Mouse (Mus musculus) spleen, postnatal 4 days (tissue): Measurements from ENCODE around the gene Zc3h12c.
"Not testable (repeated sequence)": the region's sequence is repeated elsewhere in the genome, so short reads cannot be mapped to it uniquely, and the experiment has no call there.

Source experiments
- DNase-seq, 2 experiments: peaks; one replicate each; pipeline ENCODE4 v3.0.0; 2022; ENCODE audit warnings: low spot score in 2 of 2

The Zc3h12c gene

GRCm38 (mm10) chr9:52102060-52102844 lies 66.1 kb downstream of the Zc3h12c start:
- DNase-seq = no peak

GRCm38 (mm10) chr9:52100426-52100825 lies 67.9 kb downstream of the Zc3h12c start:
- no peak for DNase-seq

- DNase-seq = peak; percentile 72 to 90
Measured at GRCm38 (mm10) chr9:52098600-52098999, 69.8 kb downstream of the Zc3h12c start.

GRCm38 (mm10) chr9:52097386-52097785 lies 71.0 kb downstream of the Zc3h12c start:
- no peak for DNase-seq

- DNase-seq = no peak
Measured at GRCm38 (mm10) chr9:52095666-52096065, 72.7 kb downstream of the Zc3h12c start.

- DNase-seq = no peak
Measured at GRCm38 (mm10) chr9:52094471-52094980, 73.8 kb downstream of the Zc3h12c start.

GRCm38 (mm10) chr9:52094016-52094415 lies 74.4 kb downstream of the Zc3h12c start:
- DNase-seq = no peak

- DNase-seq = no peak
Measured at GRCm38 (mm10) chr9:52093108-52093507, 75.3 kb downstream of the Zc3h12c start.

- no peak for DNase-seq
Measured at GRCm38 (mm10) chr9:52092311-52092710, 76.1 kb downstream of the Zc3h12c start.

- DNase-seq = no peak
Measured at GRCm38 (mm10) chr9:52091752-52092151, 76.6 kb downstream of the Zc3h12c start.

- DNase-seq = no peak
Measured at GRCm38 (mm10) chr9:52082414-52082813, 86.0 kb downstream of the Zc3h12c start.

GRCm38 (mm10) chr9:52081979-52082378 lies 86.4 kb downstream of the Zc3h12c start:
- no peak for DNase-seq

GRCm38 (mm10) chr9:52077692-52078091 lies 90.7 kb downstream of the Zc3h12c start:
- DNase-seq = no peak

- DNase-seq = no peak
Measured at GRCm38 (mm10) chr9:52076089-52076488, 92.3 kb downstream of the Zc3h12c start.

- DNase-seq = no peak
Measured at GRCm38 (mm10) chr9:52072202-52072601, 96.2 kb downstream of the Zc3h12c start.

- not testable (repeated sequence) for DNase-seq
Measured at GRCm38 (mm10) chr9:52071352-52071751, 97.0 kb downstream of the Zc3h12c start.

GRCm38 (mm10) chr9:52070052-52070451 lies 98.3 kb downstream of the Zc3h12c start:
- DNase-seq = no peak
